Comparison of ENCODE assay signal across 15 mouse cellular contexts in genomic region chr11:107321819-107322218, GRCm38 (mm10).
"Had no signal": no experiment of that assay in that cellular context is flagged by ENCODE, and none has a peak within 500 bp of the region (broad histone marks: within the 10 kb centered on the region; RNA-seq: fewer than 3 reads in every experiment).

No protein-coding gene starts in this region.

- H3K27ac ChIP-seq: kidney, embryonic 15.5 days; layer of hippocampus, adult 2 months; limb, embryonic 12.5 days; lung, embryonic 15.5 days; midbrain, embryonic 13.5 days; neural tube, embryonic 12.5 days had no signal

- ATAC-seq: midbrain, embryonic 13.5 days had no signal

- H3K9me3 ChIP-seq: kidney, embryonic 15.5 days; lung, embryonic 15.5 days; midbrain, embryonic 13.5 days; neural tube, embryonic 12.5 days had no signal

- H3K36me3 ChIP-seq: kidney, embryonic 15.5 days; lung, embryonic 15.5 days had no signal

- H3K9ac ChIP-seq: kidney, embryonic 15.5 days; limb, embryonic 12.5 days; lung, embryonic 15.5 days; midbrain, embryonic 13.5 days; neural tube, embryonic 12.5 days had no signal

- H3K4me3 ChIP-seq: kidney, embryonic 15.5 days; layer of hippocampus, adult 2 months; limb, embryonic 12.5 days; lung, embryonic 15.5 days; midbrain, embryonic 13.5 days; neural tube, embryonic 12.5 days had no signal

- H3K4me1 ChIP-seq: limb, embryonic 12.5 days had no signal

- H3K27me3 ChIP-seq: kidney, embryonic 15.5 days; limb, embryonic 12.5 days; lung, embryonic 15.5 days; midbrain, embryonic 13.5 days; neural tube, embryonic 12.5 days had no signal

- H3K4me2 ChIP-seq: kidney, embryonic 15.5 days; limb, embryonic 12.5 days; lung, embryonic 15.5 days; midbrain, embryonic 13.5 days; neural tube, embryonic 12.5 days had no signal

- DNase-seq: kidney, adult 18-20 months; kidney, postnatal 4 days; liver; lung, postnatal 36 days; retina, postnatal 1 day; right cerebral cortex, postnatal 4 days; spleen, adult 18-20 months; thymus, adult 2 months; thymus, postnatal 36 days had no signal
